Mouse (Mus musculus) stomach, postnatal 0 days (tissue): Measurements from ENCODE around the gene Slc32a1.

Experiments used
- CTCF ChIP-seq: IDR thresholded peaks from 2 replicates; pipeline ENCODE4 v1.5.1; 2016; ENCODE audit warnings: antibody characterized with exemption, low read depth, mild to moderate bottlenecking, moderate library complexity
- EP300 ChIP-seq: optimal IDR thresholded peaks from 2 replicates; pipeline ENCODE3; 2016; ENCODE audit warnings: antibody characterized with exemption

DNA sequence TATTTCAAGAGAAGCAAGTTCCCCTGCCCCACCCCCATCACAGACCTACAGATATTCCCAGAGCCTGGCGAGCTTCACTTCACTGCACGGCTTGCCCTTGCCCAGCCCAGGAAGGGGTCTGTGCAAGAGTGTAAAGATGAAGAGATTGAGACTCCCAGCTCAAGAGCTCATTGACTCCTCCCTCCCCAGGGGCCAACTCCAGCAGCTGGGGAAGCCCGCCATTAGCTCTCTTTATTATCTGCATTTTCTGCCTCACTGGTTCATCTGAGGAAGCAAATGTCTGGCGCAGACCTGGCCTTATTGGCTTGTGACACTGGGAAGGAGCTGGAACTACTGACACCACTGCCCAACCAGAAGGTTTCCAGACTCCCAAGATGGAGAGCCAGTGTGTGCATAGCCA, 30.6 kb upstream of the Slc32a1 start:
- TF ChIP-seq CTCF (no peak), EP300 (no peak)
